Mouse (Mus musculus) thymus, adult 2 months (tissue): ENCODE data around the gene Dnaaf2. TPM values are rescaled to one million over a fixed set of nuclear protein-coding genes. Genes with fewer than 3 reads are reported as not detected.
A peak's percentile ranks its signal among the peaks of the same experiment; 100 is the strongest.

ENCODE experiments used
- DNase-seq: peaks from one replicate; pipeline ENCODE4 v3.0.0; 2021
- H3K27ac ChIP-seq: fragments of 200-500 bp; 2 replicates; pipeline ENCODE4 v1.5.1; 2012; ENCODE audit warnings: low read length, control low read depth; ENCODE audit not compliant: control insufficient read depth, insufficient read depth
- H3K27me3 ChIP-seq: fragments of 200-500 bp; 2 replicates; pipeline ENCODE4 v1.6.1; 2012; ENCODE audit warnings: mild to moderate bottlenecking, low read length, moderate library complexity, mixed read lengths; ENCODE audit not compliant: control insufficient read depth, insufficient read depth
- H3K36me3 ChIP-seq: fragments of 200-500 bp; 2 replicates; pipeline ENCODE4 v1.6.1; 2012; ENCODE audit warnings: mild to moderate bottlenecking, low read length, moderate library complexity; ENCODE audit not compliant: control insufficient read depth, insufficient read depth
- H3K4me1 ChIP-seq: fragments of 200-500 bp; replicated peaks from 2 replicates; pipeline ENCODE4 v1.6.1; 2012; ENCODE audit warnings: low read length; ENCODE audit not compliant: control insufficient read depth, insufficient read depth
- H3K4me3 ChIP-seq: fragments of 200-500 bp; 2 replicates; pipeline ENCODE4 v1.5.1; 2012; ENCODE audit warnings: mild to moderate bottlenecking, low read length, control low read depth, moderate library complexity; ENCODE audit not compliant: control insufficient read depth, insufficient read depth
- CTCF ChIP-seq: fragments of 200-500 bp; IDR thresholded peaks from 2 replicates; pipeline ENCODE4 v1.5.1; 2012; ENCODE audit warnings: mild to moderate bottlenecking, control low read depth, low read length, moderate library complexity, borderline replicate concordance; ENCODE audit not compliant: control insufficient read depth, poor library complexity, insufficient read depth; ENCODE audit errors: extremely low read depth
- POLR2A ChIP-seq: fragments of 200-500 bp; IDR thresholded peaks from 2 replicates; pipeline ENCODE4 v1.6.1; 2012; ENCODE audit warnings: mild to moderate bottlenecking, low read length, control low read depth, moderate library complexity; ENCODE audit not compliant: control insufficient read depth, poor library complexity, insufficient read depth; ENCODE audit errors: extremely low read depth
- WGBS: fragments of 180-500 bp; shearing (Covaris S2); methylation state at CpG from one replicate; pipeline ENCODE4 v1.1.7; 2018; 5-methylcytosine and 5-hydroxymethylcytosine counted together
- polyA plus RNA-seq: library from polyadenylated mRNA; depleted of rRNA; stranded (reverse); fragments of >200 nt; gene quantifications from 2 replicates; pipeline ENCODE4 v1.2.3, GENCODE M21; 2012

Dnaaf2 gene
- polyA plus RNA-seq, 1 experiment, result 4.8 TPM

- WGBS, result 95% methylated on average over 4 of the region's 4 CpGs
- DNase-seq, result no peak
- H3K27ac ChIP-seq, result no peak overlapping the region
Measured at GRCm38 (mm10) chr12:69181800-69182199, 16.4 kb downstream of the Dnaaf2 start.

GRCm38 (mm10) chr12:69179371-69179770 lies 18.9 kb downstream of the Dnaaf2 start:
- Histone ChIP-seq H3K27ac (no peak overlapping the region), H3K4me3 (no peak overlapping the region), H3K4me1 (peaks cover 4% of the 10 kb centered on the region; the same call in 1 of the 2 replicates), H3K27me3 (no peaks in the 10 kb centered on the region), H3K36me3 (peaks cover 9% of the 10 kb centered on the region)
- DNase-seq, result no peak
- 95% methylated on average over 12 of the region's 12 CpGs for WGBS
- TF ChIP-seq CTCF, result no peak
- no peak for TF ChIP-seq POLR2A

More at GRCm38 (mm10) chr12:69181800-69182199, 16.4 kb downstream of the Dnaaf2 start:
- TF ChIP-seq POLR2A, result no peak
- TF ChIP-seq CTCF, result no peak
- Histone ChIP-seq H3K27me3 (no peaks in the 10 kb centered on the region), H3K4me3 (no peak overlapping the region), H3K36me3 (peaks cover 4% of the 10 kb centered on the region), H3K4me1 (peaks cover 10% of the 10 kb centered on the region; the same call in 1 of the 2 replicates)

- 89% methylated on average over 3 of the region's 3 CpGs for WGBS
- no peak for TF ChIP-seq CTCF
- no peak for TF ChIP-seq POLR2A
- Histone ChIP-seq H3K27me3 (no peaks in the 10 kb centered on the region), H3K4me1 (no peaks in the 10 kb centered on the region), H3K27ac (no peak overlapping the region), H3K4me3 (no peak overlapping the region), H3K36me3 (peaks cover 9% of the 10 kb centered on the region)
- no peak for DNase-seq
Measured at GRCm38 (mm10) chr12:69177526-69177925, 20.7 kb downstream of the Dnaaf2 start.

GRCm38 (mm10) chr12:69175975-69176374 lies 22.3 kb downstream of the Dnaaf2 start:
- no peaks in the 10 kb centered on the region for H3K4me1 ChIP-seq
- no peak overlapping the region for H3K27ac ChIP-seq
- TF ChIP-seq CTCF (no peak), POLR2A (no peak)
- no peaks in the 10 kb centered on the region for H3K27me3 ChIP-seq
- 0 out of 2 replicates have a peak, but pooled peaks cover 6% of the 10 kb centered on the region for H3K36me3 ChIP-seq
- H3K4me3 ChIP-seq, result no peak overlapping the region
- WGBS, result 98% methylated on average over 3 of the region's 3 CpGs
- DNase-seq, result no peak

GRCm38 (mm10) chr12:69171307-69171706 lies 26.9 kb downstream of the Dnaaf2 start:
- Histone ChIP-seq H3K4me1 (peaks cover 5% of the 10 kb centered on the region; the same call in 1 of the 2 replicates), H3K27ac (no peak overlapping the region), H3K36me3 (0 out of 2 replicates have a peak, but pooled peaks cover 6% of the 10 kb centered on the region), H3K27me3 (no peaks in the 10 kb centered on the region), H3K4me3 (no peak overlapping the region)
- DNase-seq, result no peak
- TF ChIP-seq CTCF (no peak), POLR2A (no peak)
- 99% methylated on average over 2 of the region's 2 CpGs for WGBS

- under 1% methylated on average over 40 of the region's 40 CpGs for WGBS
- Histone ChIP-seq H3K4me3 (peak within 1 kb of the TSS; percentile 56), H3K36me3 (no peaks in the 10 kb centered on the region), H3K4me1 (peaks cover 5% of the 10 kb centered on the region; the same call in 1 of the 2 replicates), H3K27ac (no peak within 1 kb of the TSS), H3K27me3 (no peaks in the 10 kb centered on the region)
- TF ChIP-seq POLR2A (no peak; the same call in 1 of the 2 replicates), CTCF (no peak)
- DNase-seq, result peak; percentile 84
Measured at GRCm38 (mm10) chr12:69168461-69169106, 29.6 kb downstream of the Dnaaf2 start, which contains the start of gene Lrr1. Gene Lrr1, plus strand, starts transcription at chr12:69168814.
